Mouse (Mus musculus): ENCODE data around the gene Lrrc75b. TPM values are rescaled to one million over a fixed set of nuclear protein-coding genes. Genes with fewer than 3 reads are reported as not detected.

Gene Lrrc75b
- polyA plus RNA-seq, 1 experiment from 2014 or later = 0.84 TPM

GRCm38 (mm10) chr10:75558515-75558914 is 1.6 kb downstream of the Lrrc75b start:
- H3K9ac ChIP-seq (replicated peaks; ENCODE audit: low read depth) = no peak overlapping the region
- ATAC-seq (no peak), DNase-seq (ENCODE audit: low spot score) (no peak)
- TF ChIP-seq CTCF (IDR thresholded peaks at IDR 0.05) = no peak
- TF ChIP-seq EP300 (IDR thresholded peaks at IDR 0.05) = no peak
- H3K4me1 ChIP-seq (ENCODE audit: insufficient read depth, low read depth, low read length) = peaks cover 5% of the 10 kb centered on the region; the same call in 1 of the 2 replicates
- no peaks in the 10 kb centered on the region for H3K36me3 ChIP-seq (ENCODE audit: insufficient read depth, low read length)
- WGBS = 45% methylated on average over 3 of the region's 3 CpGs
- no peaks in the 10 kb centered on the region for H3K9me3 ChIP-seq (ENCODE audit: low read length)
- peaks cover 19% of the 10 kb centered on the region for H3K27me3 ChIP-seq (replicated peaks; ENCODE audit: insufficient read depth, low read length)
- H3K4me2 ChIP-seq (replicated peaks; ENCODE audit: low read depth, low read length) = no peak overlapping the region
- H3K27ac ChIP-seq (ENCODE audit: low read length) = no peak overlapping the region
- no peak overlapping the region for H3K4me3 ChIP-seq (ENCODE audit: low read depth, low read length)

GRCm38 (mm10) chr10:75556026-75556425 is 4.1 kb downstream of the Lrrc75b start:
- DNase-seq (ENCODE audit: low spot score) (no peak), ATAC-seq (no peak)

GRCm38 (mm10) chr10:75555557-75555956 is 4.6 kb downstream of the Lrrc75b start:
- ATAC-seq (no peak), DNase-seq (ENCODE audit: low spot score) (no peak)
- no peak overlapping the region for H3K27ac ChIP-seq (ENCODE audit: low read length)
- no peaks in the 10 kb centered on the region for H3K9me3 ChIP-seq (ENCODE audit: low read length)
- peaks cover 12% of the 10 kb centered on the region; the same call in 1 of the 2 replicates for H3K4me1 ChIP-seq (ENCODE audit: insufficient read depth, low read depth, low read length)
- no peak overlapping the region for H3K9ac ChIP-seq (replicated peaks; ENCODE audit: low read depth)
- H3K4me2 ChIP-seq (replicated peaks; ENCODE audit: low read depth, low read length) = no peak overlapping the region
- no peak overlapping the region for H3K4me3 ChIP-seq (ENCODE audit: low read depth, low read length)
- H3K27me3 ChIP-seq (replicated peaks; ENCODE audit: insufficient read depth, low read length) = peaks cover 16% of the 10 kb centered on the region
- TF ChIP-seq CTCF (IDR thresholded peaks at IDR 0.05) = no peak
- TF ChIP-seq EP300 (IDR thresholded peaks at IDR 0.05) = no peak
- 69% methylated on average over 6 of the region's 6 CpGs for WGBS
- no peaks in the 10 kb centered on the region for H3K36me3 ChIP-seq (ENCODE audit: insufficient read depth, low read length)

More at GRCm38 (mm10) chr10:75556026-75556425, 4.1 kb downstream of the Lrrc75b start:
- Histone ChIP-seq H3K27ac (ENCODE audit: low read length) (no peak overlapping the region), H3K9me3 (ENCODE audit: low read length) (no peaks in the 10 kb centered on the region), H3K9ac (replicated peaks; ENCODE audit: low read depth) (no peak overlapping the region), H3K4me1 (ENCODE audit: insufficient read depth, low read depth, low read length) (peaks cover 9% of the 10 kb centered on the region; the same call in 1 of the 2 replicates), H3K27me3 (replicated peaks; ENCODE audit: insufficient read depth, low read length) (peaks cover 19% of the 10 kb centered on the region), H3K4me3 (ENCODE audit: low read depth, low read length) (no peak overlapping the region), H3K36me3 (ENCODE audit: insufficient read depth, low read length) (no peaks in the 10 kb centered on the region), H3K4me2 (replicated peaks; ENCODE audit: low read depth, low read length) (no peak overlapping the region)
- 44% methylated on average over 9 of the region's 9 CpGs for WGBS
- TF ChIP-seq EP300 (IDR thresholded peaks at IDR 0.05) (no peak), CTCF (IDR thresholded peaks at IDR 0.05) (no peak)

- Histone ChIP-seq H3K27ac (ENCODE audit: low read length) (no peak overlapping the region), H3K4me2 (replicated peaks; ENCODE audit: low read depth, low read length) (no peak overlapping the region), H3K27me3 (replicated peaks; ENCODE audit: insufficient read depth, low read length) (0 out of 2 replicates have a peak, but pooled peaks cover 2% of the 10 kb centered on the region), H3K9ac (replicated peaks; ENCODE audit: low read depth) (no peak overlapping the region), H3K9me3 (ENCODE audit: low read length) (no peaks in the 10 kb centered on the region), H3K4me3 (ENCODE audit: low read depth, low read length) (no peak overlapping the region), H3K4me1 (ENCODE audit: insufficient read depth, low read depth, low read length) (peaks cover 7% of the 10 kb centered on the region; the same call in 1 of the 2 replicates), H3K36me3 (ENCODE audit: insufficient read depth, low read length) (no peaks in the 10 kb centered on the region)
- ATAC-seq = no peak
- 88% methylated on average over 8 of the region's 8 CpGs for whole genome bisulfite sequencing
- DNase-seq (ENCODE audit: low spot score) = peak; percentile 44
- TF ChIP-seq CTCF (IDR thresholded peaks at IDR 0.05) = no peak
- TF ChIP-seq EP300 (IDR thresholded peaks at IDR 0.05) = no peak
Observed at GRCm38 (mm10) chr10:75554090-75554489, 6.0 kb downstream of the Lrrc75b start.

DNA sequence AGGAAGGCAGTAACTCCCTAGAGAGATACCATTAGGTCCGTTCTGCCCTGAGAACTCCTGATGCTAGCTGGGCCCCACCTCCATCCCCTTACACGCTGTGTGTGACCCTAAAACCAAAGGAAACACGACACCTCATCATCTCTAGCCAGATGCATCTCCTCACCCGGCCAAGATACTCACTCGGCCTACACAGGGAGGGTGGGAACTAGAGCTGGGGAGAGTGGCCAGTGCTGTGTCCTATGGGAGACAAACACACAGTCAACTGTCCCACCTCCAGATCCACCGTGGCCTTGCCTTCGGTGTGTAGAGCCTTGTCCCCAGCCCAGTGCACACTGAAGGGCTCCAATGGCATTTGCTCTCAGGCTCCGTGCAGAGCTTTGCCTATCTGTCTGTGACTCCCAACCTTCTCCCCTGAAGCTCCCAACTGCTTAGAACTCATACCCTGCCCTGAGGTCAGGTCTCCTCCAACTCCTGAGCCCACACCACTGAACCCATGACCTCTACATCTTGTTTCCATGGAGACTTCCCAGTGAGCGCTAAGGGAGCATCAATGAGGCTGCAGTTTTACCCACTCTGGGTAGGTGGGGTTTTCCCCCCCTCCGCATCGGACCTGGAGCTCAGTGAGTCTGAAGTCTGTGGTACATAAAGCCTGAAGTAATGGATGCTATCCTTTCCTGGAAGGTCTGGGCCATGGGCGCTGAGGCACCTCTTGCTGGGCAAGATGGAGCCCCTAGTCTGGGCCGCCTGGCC is 7.3 kb downstream of the Lrrc75b start:
- Histone ChIP-seq H3K9ac (replicated peaks; ENCODE audit: low read depth) (no peak overlapping the region), H3K9me3 (ENCODE audit: low read length) (no peaks in the 10 kb centered on the region), H3K36me3 (ENCODE audit: insufficient read depth, low read length) (no peaks in the 10 kb centered on the region), H3K27ac (ENCODE audit: low read length) (no peak overlapping the region), H3K4me3 (ENCODE audit: low read depth, low read length) (no peak overlapping the region), H3K4me1 (ENCODE audit: insufficient read depth, low read depth, low read length) (peaks cover 14% of the 10 kb centered on the region; the same call in 1 of the 2 replicates), H3K27me3 (replicated peaks; ENCODE audit: insufficient read depth, low read length) (no peaks in the 10 kb centered on the region), H3K4me2 (replicated peaks; ENCODE audit: low read depth, low read length) (no peak overlapping the region)
- DNase-seq (ENCODE audit: low spot score) (peak; percentile 68), ATAC-seq (peak; percentile 55)
- TF ChIP-seq EP300 (IDR thresholded peaks at IDR 0.05) = no peak
- TF ChIP-seq CTCF (IDR thresholded peaks at IDR 0.05) = no peak
- WGBS = 61% methylated on average over 13 of the region's 13 CpGs

GRCm38 (mm10) chr10:75552106-75552505 is 8.0 kb downstream of the Lrrc75b start:
- WGBS = 80% methylated on average over 2 of the region's 2 CpGs
- DNase-seq (ENCODE audit: low spot score) = no peak
- Histone ChIP-seq H3K9ac (replicated peaks; ENCODE audit: low read depth) (no peak overlapping the region), H3K4me2 (replicated peaks; ENCODE audit: low read depth, low read length) (no peak overlapping the region), H3K9me3 (ENCODE audit: low read length) (no peaks in the 10 kb centered on the region), H3K36me3 (ENCODE audit: insufficient read depth, low read length) (no peaks in the 10 kb centered on the region), H3K27me3 (replicated peaks; ENCODE audit: insufficient read depth, low read length) (no peaks in the 10 kb centered on the region), H3K27ac (ENCODE audit: low read length) (no peak overlapping the region), H3K4me3 (ENCODE audit: low read depth, low read length) (no peak overlapping the region), H3K4me1 (ENCODE audit: insufficient read depth, low read depth, low read length) (peaks cover 14% of the 10 kb centered on the region; the same call in 1 of the 2 replicates)
- TF ChIP-seq CTCF (IDR thresholded peaks at IDR 0.05) (no peak), EP300 (IDR thresholded peaks at IDR 0.05) (no peak)
- ATAC-seq = no peak

Measured in lung, postnatal 0 days (tissue).